Mouse (Mus musculus): ENCODE results near the gene Mindy4. TPM values are rescaled to one million over a fixed set of nuclear protein-coding genes. Genes with fewer than 3 reads are reported as not detected.

Gene Mindy4
- polyA plus RNA-seq, 1 experiment: 7.2 TPM

DNA sequence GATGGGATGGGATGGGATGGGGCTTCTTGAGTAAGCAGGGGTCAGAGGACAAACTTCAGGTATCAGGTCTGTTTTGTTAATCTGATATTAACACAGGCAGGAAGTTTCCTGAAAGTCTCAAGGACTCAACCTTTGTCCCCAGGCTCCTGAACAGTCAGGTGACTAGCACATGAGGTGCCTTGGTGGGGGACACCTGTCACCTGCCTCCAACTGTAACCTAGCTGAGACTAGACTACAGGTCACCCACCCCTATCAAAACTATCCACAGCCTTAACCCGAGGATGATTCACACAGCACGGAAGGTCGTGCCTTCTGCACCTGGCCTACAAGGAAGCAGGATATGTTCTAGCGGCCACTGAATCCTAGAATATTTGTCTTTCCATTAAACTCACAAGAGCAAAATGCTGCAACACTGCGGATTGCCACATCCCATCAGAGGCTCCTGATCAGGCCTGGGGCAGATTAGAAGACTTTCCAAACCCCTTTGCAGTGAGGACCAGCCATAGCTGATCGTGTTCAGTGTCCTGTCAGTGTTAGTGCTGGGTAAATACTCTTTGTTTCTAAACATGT is 147.3 kb downstream of the Mindy4 start:
- no peak for TF ChIP-seq CTCF (IDR thresholded peaks at IDR 0.05; ENCODE audit: extremely low read depth, insufficient read depth, low read length)
- no peak for TF ChIP-seq POLR2A (IDR thresholded peaks at IDR 0.05; ENCODE audit: extremely low read depth, insufficient read depth, low read length)
- Histone ChIP-seq H3K4me3 (ENCODE audit: insufficient read depth, low read length) (no peak overlapping the region), H3K4me1 (ENCODE audit: control insufficient read depth, insufficient read depth, low read length) (no peaks in the 10 kb centered on the region), H3K27ac (ENCODE audit: insufficient read depth, low read length) (no peak overlapping the region)

DNA sequence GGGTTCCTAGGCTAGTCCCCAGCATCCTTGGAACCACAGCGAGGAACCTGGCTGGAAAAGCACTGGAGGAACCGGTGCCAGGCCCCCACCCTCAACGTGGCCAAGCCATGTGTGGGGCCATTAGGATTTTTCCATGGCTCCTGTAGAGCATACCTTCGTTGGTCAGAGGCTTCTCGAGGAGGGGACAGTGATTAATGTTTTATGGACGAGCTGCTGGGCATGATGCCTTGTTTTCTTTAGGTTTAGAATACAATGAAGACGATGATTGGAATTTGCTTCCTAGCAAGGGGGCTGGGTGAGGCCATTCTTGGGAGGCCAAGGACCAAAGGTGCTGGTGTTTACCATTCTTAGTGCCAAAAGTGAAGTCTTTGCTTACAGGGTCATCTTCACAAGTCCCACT is 148.5 kb downstream of the Mindy4 start:
- TF ChIP-seq CTCF (IDR thresholded peaks at IDR 0.05; ENCODE audit: extremely low read depth, insufficient read depth, low read length): no peak
- no peak for TF ChIP-seq POLR2A (IDR thresholded peaks at IDR 0.05; ENCODE audit: extremely low read depth, insufficient read depth, low read length)
- H3K4me1 ChIP-seq (ENCODE audit: control insufficient read depth, insufficient read depth, low read length): no peaks in the 10 kb centered on the region
- H3K27ac ChIP-seq (ENCODE audit: insufficient read depth, low read length): no peak overlapping the region
- H3K4me3 ChIP-seq (ENCODE audit: insufficient read depth, low read length): no peak overlapping the region

GRCm38 (mm10) chr6:55353711-55354445 is 150.7 kb downstream of the Mindy4 start:
- Histone ChIP-seq H3K4me3 (ENCODE audit: insufficient read depth, low read length) (no peak overlapping the region), H3K27ac (ENCODE audit: insufficient read depth, low read length) (no peak overlapping the region), H3K4me1 (ENCODE audit: control insufficient read depth, insufficient read depth, low read length) (no peaks in the 10 kb centered on the region)
- TF ChIP-seq CTCF (IDR thresholded peaks at IDR 0.05; ENCODE audit: extremely low read depth, insufficient read depth, low read length): no peak
- TF ChIP-seq POLR2A (IDR thresholded peaks at IDR 0.05; ENCODE audit: extremely low read depth, insufficient read depth, low read length): no peak

DNA sequence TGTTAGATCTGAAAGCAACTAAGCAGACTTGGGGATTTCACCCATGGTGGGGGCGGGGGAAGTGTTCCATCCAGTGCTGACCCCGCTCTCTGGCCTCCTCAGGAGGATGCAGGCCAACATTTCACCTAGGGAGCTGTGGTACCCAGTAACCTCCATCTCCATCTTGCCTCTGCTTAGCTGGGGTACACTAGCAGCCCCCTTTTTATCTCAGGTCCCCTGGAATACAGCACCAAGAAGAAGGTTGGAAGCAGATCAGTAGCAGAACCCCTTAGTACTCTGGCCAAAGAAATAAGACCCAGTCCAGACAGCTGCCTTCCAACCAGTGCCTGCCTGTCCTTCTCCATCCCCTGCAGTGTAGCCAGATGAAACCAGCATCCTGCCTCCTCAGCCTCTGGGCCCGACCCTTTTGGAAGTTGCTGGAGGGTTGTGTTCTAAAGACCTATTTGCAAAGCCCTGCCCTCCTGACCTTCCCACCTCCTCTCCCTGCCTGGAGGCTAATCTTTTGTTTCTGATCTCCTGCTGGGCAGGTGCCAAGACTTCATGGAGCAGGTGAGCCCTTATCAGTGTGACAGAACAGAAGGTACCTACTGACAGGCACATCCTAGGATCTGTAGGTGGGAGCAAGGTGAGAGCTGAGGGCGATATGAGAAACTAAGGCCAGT is 151.4 kb downstream of the Mindy4 start:
- H3K4me3 ChIP-seq (ENCODE audit: insufficient read depth, low read length): no peak overlapping the region
- no peak overlapping the region for H3K27ac ChIP-seq (ENCODE audit: insufficient read depth, low read length)
- H3K4me1 ChIP-seq (ENCODE audit: control insufficient read depth, insufficient read depth, low read length): no peaks in the 10 kb centered on the region
- no peak for TF ChIP-seq POLR2A (IDR thresholded peaks at IDR 0.05; ENCODE audit: extremely low read depth, insufficient read depth, low read length)
- TF ChIP-seq CTCF (IDR thresholded peaks at IDR 0.05; ENCODE audit: extremely low read depth, insufficient read depth, low read length): no peak

DNA sequence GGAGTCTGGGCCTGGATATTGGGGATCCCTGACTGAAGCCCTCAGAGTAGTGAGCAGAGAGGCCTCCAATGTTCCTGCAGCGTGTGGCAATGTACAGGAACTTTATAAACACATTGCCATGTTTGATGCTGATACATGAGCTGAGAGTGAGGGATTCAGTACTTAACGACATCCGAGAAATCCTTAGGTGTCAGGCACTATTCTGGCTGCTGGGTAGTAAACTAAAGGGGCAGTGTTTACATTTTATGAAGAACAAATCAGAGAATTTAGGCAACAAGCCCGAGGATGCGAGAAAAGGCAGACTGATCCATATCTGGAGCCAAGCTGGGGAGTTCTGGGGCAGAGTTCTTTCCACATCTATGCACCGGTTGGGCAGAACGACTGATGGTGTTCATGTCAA is 152.4 kb downstream of the Mindy4 start:
- Histone ChIP-seq H3K4me3 (ENCODE audit: insufficient read depth, low read length) (no peak overlapping the region), H3K27ac (ENCODE audit: insufficient read depth, low read length) (no peak overlapping the region), H3K4me1 (ENCODE audit: control insufficient read depth, insufficient read depth, low read length) (no peaks in the 10 kb centered on the region)
- TF ChIP-seq CTCF (IDR thresholded peaks at IDR 0.05; ENCODE audit: extremely low read depth, insufficient read depth, low read length) (no peak), POLR2A (IDR thresholded peaks at IDR 0.05; ENCODE audit: extremely low read depth, insufficient read depth, low read length) (no peak)

GRCm38 (mm10) chr6:55356017-55356703 is 153.0 kb downstream of the Mindy4 start:
- Histone ChIP-seq H3K4me1 (ENCODE audit: control insufficient read depth, insufficient read depth, low read length) (no peaks in the 10 kb centered on the region), H3K27ac (ENCODE audit: insufficient read depth, low read length) (no peak overlapping the region), H3K4me3 (ENCODE audit: insufficient read depth, low read length) (no peak overlapping the region)
- TF ChIP-seq POLR2A (IDR thresholded peaks at IDR 0.05; ENCODE audit: extremely low read depth, insufficient read depth, low read length) (no peak), CTCF (IDR thresholded peaks at IDR 0.05; ENCODE audit: extremely low read depth, insufficient read depth, low read length) (no peak)

DNA sequence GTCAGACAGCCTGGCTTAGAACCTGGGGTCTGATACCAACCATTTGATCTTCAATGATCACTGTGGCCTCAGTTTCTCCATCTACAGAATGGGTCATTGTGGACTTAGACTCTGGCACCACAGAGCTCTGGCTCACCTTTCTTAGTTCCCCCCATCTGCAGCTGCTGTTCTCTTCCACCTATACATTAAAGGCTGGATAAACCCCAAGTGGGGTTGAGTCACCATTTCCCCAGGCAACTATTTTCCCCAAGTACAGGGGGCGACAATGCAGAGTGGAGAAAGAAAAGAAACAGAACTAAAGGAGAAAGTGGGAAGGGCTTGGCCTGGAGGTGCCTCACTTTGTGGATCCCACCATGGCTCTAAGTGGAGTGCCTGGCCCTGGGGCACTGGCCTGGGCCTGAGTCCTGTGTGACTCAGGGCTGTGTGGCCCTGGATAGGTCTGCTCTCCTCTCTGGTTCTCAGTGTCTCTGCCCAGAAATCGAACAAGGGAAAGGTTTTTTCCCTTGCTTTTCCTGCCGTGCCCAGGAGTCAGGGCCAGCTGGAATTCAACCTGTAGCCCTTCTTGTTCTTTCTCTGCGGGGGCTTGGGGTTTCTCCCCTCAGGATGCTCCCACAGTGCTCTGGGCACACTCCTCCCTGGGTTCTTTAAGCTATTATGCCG is 153.9 kb downstream of the Mindy4 start:
- Histone ChIP-seq H3K4me1 (ENCODE audit: control insufficient read depth, insufficient read depth, low read length) (no peaks in the 10 kb centered on the region), H3K27ac (ENCODE audit: insufficient read depth, low read length) (no peak overlapping the region), H3K4me3 (ENCODE audit: insufficient read depth, low read length) (no peak overlapping the region)
- no peak for TF ChIP-seq POLR2A (IDR thresholded peaks at IDR 0.05; ENCODE audit: extremely low read depth, insufficient read depth, low read length)
- TF ChIP-seq CTCF (IDR thresholded peaks at IDR 0.05; ENCODE audit: extremely low read depth, insufficient read depth, low read length): no peak

DNA sequence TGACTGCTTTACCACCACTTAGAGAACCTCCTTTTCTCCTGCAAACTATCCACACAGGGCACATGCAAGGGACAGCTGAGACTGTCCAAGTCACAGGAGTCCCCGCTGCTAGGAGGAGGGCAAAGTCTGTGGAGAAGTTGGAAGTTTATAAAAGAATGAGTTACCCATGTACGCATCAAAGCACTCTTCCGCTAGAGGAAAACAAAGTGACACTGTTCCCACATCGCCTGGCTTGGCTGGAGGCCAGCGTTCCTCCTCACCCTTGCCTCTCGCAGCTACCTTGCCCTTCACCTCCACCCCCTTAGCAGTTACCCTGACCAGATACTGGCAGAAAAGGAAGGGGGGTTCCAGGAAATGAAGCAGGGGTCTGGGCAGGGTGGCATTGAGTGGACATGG is 154.5 kb downstream of the Mindy4 start:
- Histone ChIP-seq H3K4me3 (ENCODE audit: insufficient read depth, low read length) (no peak overlapping the region), H3K27ac (ENCODE audit: insufficient read depth, low read length) (no peak overlapping the region), H3K4me1 (ENCODE audit: control insufficient read depth, insufficient read depth, low read length) (no peaks in the 10 kb centered on the region)
- TF ChIP-seq CTCF (IDR thresholded peaks at IDR 0.05; ENCODE audit: extremely low read depth, insufficient read depth, low read length): no peak
- no peak for TF ChIP-seq POLR2A (IDR thresholded peaks at IDR 0.05; ENCODE audit: extremely low read depth, insufficient read depth, low read length)

DNA sequence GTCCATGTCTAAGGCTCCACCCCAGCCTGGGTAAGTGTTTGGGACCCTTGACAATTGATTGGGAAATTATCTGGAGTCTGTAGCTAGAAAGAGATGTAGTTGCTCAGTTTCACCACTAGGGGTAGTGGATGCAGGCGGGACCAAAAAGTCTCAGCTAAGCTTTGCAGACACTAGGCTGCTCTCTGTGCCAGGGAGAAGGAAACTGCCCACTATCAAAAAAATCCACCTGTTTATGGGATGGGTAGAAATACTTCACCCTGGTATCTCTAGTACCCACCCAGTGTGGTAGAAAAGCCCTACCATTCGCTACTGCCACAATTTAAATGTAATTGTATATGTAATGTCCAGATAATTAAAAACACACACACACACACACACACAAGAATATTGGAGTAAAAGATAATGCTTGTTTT is 155.6 kb downstream of the Mindy4 start:
- Histone ChIP-seq H3K4me1 (ENCODE audit: control insufficient read depth, insufficient read depth, low read length) (no peaks in the 10 kb centered on the region), H3K27ac (ENCODE audit: insufficient read depth, low read length) (no peak overlapping the region), H3K4me3 (ENCODE audit: insufficient read depth, low read length) (no peak overlapping the region)
- TF ChIP-seq POLR2A (IDR thresholded peaks at IDR 0.05; ENCODE audit: extremely low read depth, insufficient read depth, low read length) (no peak), CTCF (IDR thresholded peaks at IDR 0.05; ENCODE audit: extremely low read depth, insufficient read depth, low read length) (peak; percentile 53; the same call in 1 of the 2 replicates)
